Mouse (Mus musculus) Patski (cell line): ENCODE results near the gene Apoa1. TPM values are rescaled to one million over a fixed set of nuclear protein-coding genes. Genes with fewer than 3 reads are reported as not detected.

Source experiments
- ATAC-seq: fragments of 100-300 bp; one replicate; pipeline ENCODE4 v1.8.0; 2021
- CTCF ChIA-PET: fragments of 350-600 bp; sonication (Branson Sonifier 250); formaldehyde crosslinking; loops from one replicate; lab custom pipeline; 2022; ENCODE audit warnings: inconsistent platforms; lab: Charles Lee
- POLR2A ChIA-PET: fragments of 350-600 bp; sonication (Branson Sonifier 250); formaldehyde crosslinking; loops from one replicate; lab custom pipeline; 2022; ENCODE audit warnings: antibody characterized with exemption, inconsistent platforms; lab: Charles Lee
- DNase-seq: peaks from one replicate; pipeline ENCODE4 v3.0.0-alpha.2; 2011; ENCODE audit warnings: low read depth, low spot score
- H3K27me3 ChIP-seq: fragments of 371-371 bp; one replicate; pipeline ENCODE4 v1.5.1; 2021
- CTCF ChIP-seq: fragments of 100-300 bp; IDR thresholded peaks from one replicate; pipeline ENCODE4 v1.5.1; 2021
- in situ Hi-C: fragments of 300-500 bp; cut with MboI; formaldehyde crosslinking; loops from 3 replicates; pipeline ENCODE4 v1.11.1; 2018; ENCODE audit warnings: low pct_unique_long_range_greater_than_20kb, mixed read lengths
- polyA plus RNA-seq: library from polyadenylated mRNA; unstranded; gene quantifications from one replicate; pipeline ENCODE4 v1.2.3, GENCODE M21; 2021

The Apoa1 gene
- polyA plus RNA-seq, 1 experiment from 2014 or later = not detected

- no peak for TF ChIP-seq CTCF
- POLR2A ChIA-PET = interaction anchor here (1.3 kb wide), 1 partner anchor 200 kb away, joined by 5 read pairs; no protein-coding TSS in a partner anchor
- CTCF ChIA-PET = no interaction called here
- H3K27me3 ChIP-seq = no peaks in the 10 kb centered on the region
- DNase-seq = no peak
- no peak for ATAC-seq
- in situ Hi-C loops = no loop called here
Measured at GRCm38 (mm10) chr9:46210473-46210872, 17.9 kb upstream of the Apoa1 start.

GRCm38 (mm10) chr9:46214276-46214675 lies 14.1 kb upstream of the Apoa1 start:
- in situ Hi-C loops = no loop called here
- no peak for TF ChIP-seq CTCF
- CTCF ChIA-PET = interaction anchor here (1.0 kb wide), 1 partner anchor 18 kb away, joined by 3 read pairs; no protein-coding TSS in a partner anchor
- DNase-seq = no peak
- no peak for ATAC-seq
- H3K27me3 ChIP-seq = no peaks in the 10 kb centered on the region
- POLR2A ChIA-PET = interaction anchor here (0.6 to 2.5 kb wide), 2 partner anchors 15 to 222 kb away, joined by 3 to 12 read pairs; partner anchors contain the start of gene Apoa1

GRCm38 (mm10) chr9:46214946-46215337 lies 13.4 kb upstream of the Apoa1 start:
- in situ Hi-C loops = no loop called here
- TF ChIP-seq CTCF = no peak
- no peak for DNase-seq
- CTCF ChIA-PET = interaction anchor here (1.0 to 2.0 kb wide), 4 partner anchors 19 to 32 kb away, joined by 3 to 6 read pairs (median 3); no protein-coding TSS in a partner anchor
- ATAC-seq = no peak
- no peaks in the 10 kb centered on the region for H3K27me3 ChIP-seq
- POLR2A ChIA-PET = interaction anchor here (0.6 to 2.5 kb wide), 3 partner anchors 14 to 223 kb away, joined by 3 to 12 read pairs (median 4); partner anchors contain the start of gene Apoa1

- no peak for TF ChIP-seq CTCF
- H3K27me3 ChIP-seq = no peaks in the 10 kb centered on the region
- ATAC-seq = peak; percentile 61
- DNase-seq = peak; percentile 49
- ChIA-PET CTCF (interaction anchor here (1.0 to 2.0 kb wide), 4 partner anchors 27 to 44 kb away, joined by 3 to 6 read pairs (median 3); no protein-coding TSS in a partner anchor), POLR2A (interaction anchor here (0.6 to 2.5 kb wide), 2 partner anchors 14 to 16 kb away, joined by 4 to 12 read pairs; partner anchors contain the start of gene Apoa1)
- in situ Hi-C loops = no loop called here
Measured at GRCm38 (mm10) chr9:46215338-46216322, 12.8 kb upstream of the Apoa1 start.

- no peak for TF ChIP-seq CTCF
- ChIA-PET POLR2A (interaction anchor here (1.1 to 2.5 kb wide), 2 partner anchors 11 to 12 kb away, joined by 3 to 12 read pairs; partner anchors contain the start of gene Apoa1), CTCF (interaction anchor here (0.9 to 2.0 kb wide), 4 partner anchors 13 to 42 kb away, joined by 3 to 6 read pairs (median 3); no protein-coding TSS in a partner anchor)
- H3K27me3 ChIP-seq = no peaks in the 10 kb centered on the region
- ATAC-seq = no peak
- no peak for DNase-seq
- in situ Hi-C loops = no loop called here
Measured at GRCm38 (mm10) chr9:46216744-46217470, 11.5 kb upstream of the Apoa1 start.

GRCm38 (mm10) chr9:46218176-46218575 lies 10.2 kb upstream of the Apoa1 start:
- no peaks in the 10 kb centered on the region for H3K27me3 ChIP-seq
- ChIA-PET POLR2A (no interaction called here), CTCF (interaction anchor here (1.6 kb wide), 1 partner anchor 12 kb away, joined by 3 read pairs; no protein-coding TSS in a partner anchor)
- in situ Hi-C loops = no loop called here
- no peak for TF ChIP-seq CTCF
- ATAC-seq (no peak), DNase-seq (no peak)

- TF ChIP-seq CTCF = no peak
- no peaks in the 10 kb centered on the region for H3K27me3 ChIP-seq
- ATAC-seq (no peak), DNase-seq (no peak)
- in situ Hi-C loops = no loop called here
- ChIA-PET CTCF (no interaction called here), POLR2A (no interaction called here)
Measured at GRCm38 (mm10) chr9:46223090-46223489, 5.3 kb upstream of the Apoa1 start.

GRCm38 (mm10) chr9:46224101-46224500 lies 4.3 kb upstream of the Apoa1 start:
- DNase-seq (no peak), ATAC-seq (no peak)
- H3K27me3 ChIP-seq = no peaks in the 10 kb centered on the region
- ChIA-PET CTCF (no interaction called here), POLR2A (no interaction called here)
- in situ Hi-C loops = no loop called here
- no peak for TF ChIP-seq CTCF

- no peak for TF ChIP-seq CTCF
- DNase-seq = no peak
- in situ Hi-C loops = no loop called here
- ATAC-seq = no peak
- ChIA-PET POLR2A (no interaction called here), CTCF (no interaction called here)
- H3K27me3 ChIP-seq = no peaks in the 10 kb centered on the region
Measured at GRCm38 (mm10) chr9:46224945-46225660, 3.3 kb upstream of the Apoa1 start.
